7 mouse cellular contexts compared by ENCODE assay signal in the genomic region with DNA sequence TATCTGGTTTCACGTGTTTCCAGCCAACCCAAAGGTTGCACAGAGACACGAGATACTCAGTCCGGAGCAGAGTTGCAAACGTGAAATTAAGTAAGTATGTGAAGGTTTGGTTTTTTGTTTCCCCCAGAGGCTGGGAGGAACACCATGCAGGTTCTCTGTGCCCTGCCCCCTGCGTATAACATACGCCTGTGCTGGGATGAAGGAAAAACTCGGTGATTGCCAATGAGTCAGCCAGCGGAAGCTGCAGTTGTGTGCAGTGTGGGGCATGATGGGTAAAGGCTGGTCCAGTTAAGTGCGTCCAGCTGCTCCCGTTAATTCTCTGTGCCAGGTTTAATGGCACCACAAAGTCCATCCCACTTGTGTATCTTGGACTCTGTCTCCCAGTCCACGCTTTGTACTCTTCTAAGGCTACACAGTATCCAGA. TPM values are rescaled to one million over a fixed set of nuclear protein-coding genes. Genes with fewer than 3 reads are reported as not detected.
DNase-seq lines count a peak whose midpoint lies in the region; ATAC-seq and TF ChIP-seq lines count a peak whose summit lies in the region.

No protein-coding gene starts in this region.

- 75% methylated on average over 11 of the region's 11 CpGs for WGBS in intestine, embryonic 15.5 days
- 35% methylated on average over 11 of the region's 11 CpGs for WGBS in liver, embryonic 13.5 days (ENCODE audit: insufficient replicate concordance)

- H3K4me2 ChIP-seq in intestine, embryonic 15.5 days (replicated peaks), result no peak overlapping the region
- H3K4me2 ChIP-seq in liver, embryonic 13.5 days, result peak overlapping the region; percentile 90

- ATAC-seq in intestine, embryonic 15.5 days, result 0 out of 2 replicates have a peak, but pooled peaks have one; percentile 19
- peak; percentile 66 for ATAC-seq in liver, embryonic 13.5 days (ENCODE audit: low read depth)

- H3K27me3 ChIP-seq in erythroblast, embryonic 14.5 days (ENCODE audit: control insufficient read depth), result no peaks in the 10 kb centered on the region
- no peaks in the 10 kb centered on the region for H3K27me3 ChIP-seq in intestine, embryonic 15.5 days (replicated peaks)
- H3K27me3 ChIP-seq in liver, embryonic 13.5 days, result no peaks in the 10 kb centered on the region

- peaks cover 87% of the 10 kb centered on the region for H3K4me1 ChIP-seq in erythroblast, embryonic 14.5 days (ENCODE audit: control insufficient read depth)
- peaks cover 5% of the 10 kb centered on the region; the same call in 1 of the 2 replicates for H3K4me1 ChIP-seq in intestine, embryonic 15.5 days (replicated peaks)
- H3K4me1 ChIP-seq in liver, embryonic 13.5 days (replicated peaks), result peaks cover 75% of the 10 kb centered on the region

- H3K27ac ChIP-seq in left cerebral cortex, adult 2 months, result no peak overlapping the region
- no peak overlapping the region for H3K27ac ChIP-seq in intestine, embryonic 15.5 days
- H3K27ac ChIP-seq in liver, embryonic 13.5 days, result peak overlapping the region; percentile 89

- H3K4me3 ChIP-seq in left cerebral cortex, adult 2 months, result peak overlapping the region; percentile 11
- peak overlapping the region; percentile 99 for H3K4me3 ChIP-seq in erythroblast, embryonic 14.5 days (replicated peaks)
- no peak overlapping the region for H3K4me3 ChIP-seq in intestine, embryonic 15.5 days (replicated peaks)
- H3K4me3 ChIP-seq in liver, embryonic 13.5 days (replicated peaks), result peak overlapping the region; percentile 86

- no peaks in the 10 kb centered on the region for H3K9me3 ChIP-seq in erythroblast, embryonic 14.5 days (ENCODE audit: control insufficient read depth, low read length)
- no peaks in the 10 kb centered on the region for H3K9me3 ChIP-seq in intestine, embryonic 15.5 days
- no peaks in the 10 kb centered on the region for H3K9me3 ChIP-seq in liver, embryonic 13.5 days (replicated peaks)

- intact Hi-C loops in left cerebral cortex, adult 2 months (cut with DNase I), result loop anchor here (5.0 kb wide), 2 partner anchors 103 to 208 kb away; a partner anchor contains a TSS

- H3K36me3 ChIP-seq in erythroblast, embryonic 14.5 days (ENCODE audit: control insufficient read depth), result peaks cover 25% of the 10 kb centered on the region
- H3K36me3 ChIP-seq in intestine, embryonic 15.5 days, result no peaks in the 10 kb centered on the region
- H3K36me3 ChIP-seq in liver, embryonic 13.5 days, result no peaks in the 10 kb centered on the region

- H3K9ac ChIP-seq in intestine, embryonic 15.5 days, result no peak overlapping the region
- H3K9ac ChIP-seq in liver, embryonic 13.5 days, result peak overlapping the region; percentile 93

- DNase-seq in left cerebral cortex, adult 2 months (ENCODE audit: extremely low spot score in 1 of 2, low spot score in 2 of 2), result no peak
- no peak for DNase-seq in left cerebral cortex, adult 8-10 months (ENCODE audit: low spot score in 2 of 2)
- DNase-seq in liver, embryonic 13.5 days, result peak; percentile 63
- no peak for DNase-seq in frontal cortex, postnatal 25 days (ENCODE audit: low spot score in 2 of 2)
- DNase-seq in adrenal gland, postnatal 10 days, result no peak

- no peak for TF ChIP-seq CTCF in left cerebral cortex, adult 2 months (IDR thresholded peaks at IDR 0.05)

RNA-seq across cellular contexts. Expression of a gene that starts 4.4 kb away (rescaled TPM):
- total RNA-seq in left cerebral cortex, adult 2 months (2021), result 10 to 100 TPM; 21.2 to 22.6 TPM
- 10 to 100 TPM; 20.8 to 26.6 (median 23.1) TPM for total RNA-seq in left cerebral cortex, adult 8-10 months (2022)
- polyA plus RNA-seq in erythroblast, embryonic 14.5 days (2012), result 10.4 and 11.5 TPM in 2 replicates
- 18.9 and 19.3 TPM in 2 replicates for polyA plus RNA-seq in intestine, embryonic 15.5 days (2015; fragmentation: Nextera tagmentation; extraction: Ambion mirVana)
- 43.5 and 47.6 TPM in 2 replicates for polyA plus RNA-seq in liver, embryonic 13.5 days (2015; fragmentation: Nextera tagmentation; extraction: Ambion mirVana)
- total RNA-seq in adrenal gland, postnatal 10 days (2021), result 10 to 100 TPM; 23.2 to 29.1 TPM
